Mouse (Mus musculus) erythroblast, adult 5-6 weeks (primary cell): ENCODE measurements around the gene Lipt2. TPM values are rescaled to one million over a fixed set of nuclear protein-coding genes. Genes with fewer than 3 reads are reported as not detected.

ENCODE experiments used
- ATAC-seq: replicated peaks from 2 replicates; pipeline ENCODE4 v1.8.0; 2016; ENCODE audit warnings: moderate number of reproducible peaks, mild to moderate bottlenecking, moderate TSS enrichment, inconsistent platforms; ENCODE audit not compliant: poor library complexity, low FRiP score, severe bottlenecking
- total RNA-seq, 2 experiments: library from RNA; stranded (forward) in 1 of 2; stranded (reverse) in 1 of 2; fragments of 150-400 nt in 1 of 2; fragments of 200-764, 138-1000 nt in 1 of 2; gene quantifications; 2 replicates each; pipeline versions ENCODE4 v1.2.3 to v1.2.4; 2015 to 2017; ENCODE audit warnings: low replicate concordance in 2 of 2

The Lipt2 gene
- total RNA-seq, 2 experiments from 2014 or later = 0.26 TPM; not detected in 1

- no peak for ATAC-seq
Observed at GRCm38 (mm10) chr7:100163506-100163905, 4.4 kb downstream of the Lipt2 start.

GRCm38 (mm10) chr7:100168654-100169053 lies 9.6 kb downstream of the Lipt2 start:
- ATAC-seq = no peak

DNA sequence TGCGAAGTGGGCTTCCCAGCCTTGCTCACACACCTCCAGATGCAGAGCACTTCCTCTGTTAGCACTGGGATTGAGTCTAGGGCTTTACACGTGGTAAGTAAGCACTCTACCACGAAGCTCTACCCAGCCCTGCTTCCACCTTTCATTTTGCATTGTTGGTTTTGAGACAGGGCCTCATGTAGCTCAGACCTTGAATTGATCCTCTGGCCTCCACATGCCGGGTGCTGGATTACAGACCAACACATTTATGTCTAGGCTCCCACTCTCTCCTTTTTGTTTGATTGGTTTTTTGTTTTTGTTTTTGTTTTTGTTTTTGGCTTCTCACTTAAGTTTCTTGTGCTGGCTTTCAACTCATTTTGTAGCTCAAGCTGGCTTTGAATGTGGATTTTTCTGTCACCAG lies 11.7 kb downstream of the Lipt2 start:
- no peak for ATAC-seq

GRCm38 (mm10) chr7:100176269-100176668 lies 17.2 kb downstream of the Lipt2 start, which contains the start of gene Kcne3:
Gene Kcne3 (plus strand): TSS chr7:100176502.
- no peak for ATAC-seq

DNA sequence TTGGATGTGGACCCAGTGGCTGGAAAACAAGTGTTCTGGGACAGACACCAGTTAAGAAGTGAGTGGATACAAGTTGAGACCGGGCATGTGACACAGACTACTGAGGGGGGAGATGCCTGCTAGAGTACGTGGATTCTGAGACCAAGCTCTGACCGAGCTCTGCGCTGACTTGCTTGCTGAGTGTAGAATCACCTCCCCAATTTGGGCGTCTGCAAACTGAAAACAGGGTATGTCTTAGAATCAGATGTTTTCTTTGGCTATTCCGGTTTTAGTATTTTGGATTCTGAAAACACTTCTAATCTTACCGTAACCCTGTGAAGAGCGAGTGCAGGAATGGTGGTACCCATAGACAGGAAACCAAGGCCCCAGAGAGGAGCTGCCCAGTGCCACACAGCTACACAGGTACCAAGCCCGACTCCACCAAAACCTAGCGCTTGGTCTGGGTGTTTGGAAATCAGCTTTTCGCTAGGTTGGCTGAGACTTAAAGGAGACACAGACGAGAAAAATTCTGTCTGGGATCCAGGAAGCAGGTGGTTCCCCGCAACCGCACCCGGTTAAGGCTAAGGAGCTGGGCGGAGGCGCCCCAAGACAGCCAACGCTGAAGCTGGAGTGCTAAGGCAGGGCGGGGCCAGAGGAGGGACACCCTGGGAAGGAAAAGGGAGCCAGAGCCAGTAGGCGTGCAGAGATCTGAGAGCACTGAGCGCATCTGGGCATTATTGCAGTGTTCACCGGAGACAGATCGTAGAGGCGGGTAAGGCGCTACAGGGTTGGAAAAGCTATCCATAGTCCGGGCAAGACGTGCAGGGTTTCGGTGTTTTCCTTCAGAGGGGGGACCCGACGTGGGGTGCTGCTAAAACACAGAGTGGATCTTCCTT lies 19.2 kb downstream of the Lipt2 start:
- ATAC-seq = peak; percentile 64

DNA sequence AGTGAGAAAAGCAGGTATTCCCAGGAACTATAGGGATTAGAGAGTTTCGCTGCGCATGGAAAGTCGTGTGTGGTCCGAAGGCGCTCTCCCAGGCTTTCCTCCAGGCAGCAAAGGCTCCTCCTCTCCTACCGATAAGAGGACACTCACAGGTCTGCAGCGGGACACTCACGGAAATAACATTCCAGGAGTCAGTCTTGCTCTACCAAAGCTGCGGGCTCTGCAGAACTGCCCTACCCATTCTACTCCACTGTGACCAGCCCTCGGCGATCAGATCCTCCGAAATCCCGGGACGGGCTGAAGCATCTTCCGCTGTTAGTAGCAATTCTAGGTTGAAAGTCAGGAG lies 19.8 kb downstream of the Lipt2 start:
- no peak for ATAC-seq

- no peak for ATAC-seq
Observed at GRCm38 (mm10) chr7:100179394-100179793, 20.3 kb downstream of the Lipt2 start.

DNA sequence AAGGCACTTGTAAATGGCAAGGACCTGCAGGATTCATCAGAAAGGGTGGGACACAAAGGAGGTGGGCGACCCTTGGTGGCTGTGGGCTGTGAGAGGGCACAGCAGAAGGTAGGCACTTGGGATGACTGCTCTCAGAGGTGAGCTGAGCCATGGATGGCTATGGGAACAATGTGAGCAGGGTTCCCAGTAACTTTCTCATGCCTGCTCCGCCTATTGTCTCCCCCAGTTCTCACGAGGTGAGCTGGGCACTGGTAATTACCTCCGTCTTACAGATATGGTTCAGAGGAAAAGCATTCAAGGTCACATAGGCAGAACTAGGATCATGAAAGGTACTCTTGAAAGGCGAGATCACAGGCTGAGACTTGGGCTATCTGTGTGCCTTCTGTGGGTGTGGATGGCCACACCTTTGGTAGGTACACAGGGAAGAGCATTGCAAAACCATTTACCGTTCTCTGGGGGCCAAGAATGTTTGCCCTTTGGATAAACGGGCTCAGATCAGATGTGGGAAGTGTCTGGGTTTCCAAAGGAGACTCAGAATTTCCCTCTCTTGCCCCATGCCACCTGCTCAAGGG lies 20.8 kb downstream of the Lipt2 start:
- no peak for ATAC-seq

DNA sequence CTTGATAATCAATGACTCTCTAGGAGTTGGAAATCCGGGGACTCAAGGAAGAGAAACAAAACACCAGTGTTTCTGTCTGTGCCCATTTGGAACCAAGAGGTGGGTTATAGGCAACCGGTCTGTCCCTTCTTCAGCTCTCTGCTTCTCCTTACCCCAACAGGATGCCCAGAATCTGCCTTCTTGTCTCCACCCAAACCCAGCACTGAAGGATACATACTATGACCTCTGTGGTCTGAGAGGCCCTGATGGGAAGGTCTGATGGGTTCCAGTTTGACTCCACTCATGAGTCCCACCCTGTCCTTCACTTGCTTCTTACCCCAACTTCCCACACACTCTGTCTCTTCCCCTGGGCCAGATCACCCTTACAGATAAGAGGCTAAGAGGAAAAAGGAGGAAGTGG lies 22.1 kb downstream of the Lipt2 start:
- ATAC-seq = no peak

GRCm38 (mm10) chr7:100181614-100182013 lies 22.5 kb downstream of the Lipt2 start:
- no peak for ATAC-seq

GRCm38 (mm10) chr7:100182388-100182787 lies 23.3 kb downstream of the Lipt2 start:
- no peak for ATAC-seq

DNA sequence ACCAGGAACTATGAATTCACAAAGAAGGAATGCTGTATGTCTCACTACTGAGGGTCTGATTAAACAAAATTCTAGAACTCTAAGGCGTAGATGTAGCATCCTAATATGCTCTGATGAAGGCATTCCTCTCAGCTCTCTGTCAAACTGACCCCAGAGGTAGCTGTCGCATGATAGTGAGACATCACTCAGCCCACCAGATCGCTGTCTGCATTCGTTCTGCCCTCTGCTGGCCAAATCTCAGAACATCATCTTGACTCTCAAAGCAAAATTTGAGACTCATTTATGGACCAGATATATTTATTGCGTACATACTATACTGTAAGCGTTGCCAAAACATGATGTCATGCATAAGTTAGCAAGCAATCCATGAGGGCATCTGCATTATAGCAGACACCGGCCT lies 28.5 kb downstream of the Lipt2 start:
- 0 out of 2 replicates have a peak, but pooled peaks have one; percentile 43 for ATAC-seq

DNA sequence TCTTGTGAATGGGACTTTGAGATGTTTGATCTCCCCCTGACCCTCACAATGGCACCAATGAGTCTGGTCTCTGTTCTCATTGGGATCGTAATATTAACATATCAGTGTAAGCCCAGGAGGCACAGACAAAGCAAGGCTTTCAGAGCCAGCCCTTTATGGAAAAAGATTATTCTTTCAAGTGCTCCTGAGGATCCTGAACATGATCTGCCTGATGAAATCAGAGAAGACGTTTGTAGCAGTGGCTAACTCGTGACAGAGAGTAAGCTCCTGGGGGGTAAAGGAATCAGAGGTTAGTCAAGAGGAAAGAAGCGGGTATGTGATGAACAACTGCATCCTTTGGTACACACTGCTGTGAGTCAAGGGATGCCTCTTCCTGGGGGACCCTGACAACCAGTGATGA lies 31.1 kb downstream of the Lipt2 start:
- ATAC-seq = no peak

DNA sequence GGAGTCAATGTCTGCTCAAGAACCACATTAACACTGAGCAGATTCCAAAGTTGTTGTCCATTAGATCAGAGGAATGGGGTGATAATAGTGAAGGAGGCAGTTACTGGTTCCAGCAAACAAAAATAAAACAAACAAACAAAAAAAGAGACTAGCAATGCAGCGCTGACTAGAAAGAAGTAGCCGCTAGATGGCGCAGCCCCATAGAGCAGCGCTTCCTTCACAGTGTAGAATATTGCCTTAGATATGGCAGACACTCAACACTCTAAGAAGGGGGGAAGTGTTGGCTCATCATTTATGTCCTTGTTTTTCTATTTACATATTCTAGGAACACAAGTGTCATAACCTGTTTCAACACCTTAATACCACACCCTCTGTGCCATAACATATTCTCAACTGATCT lies 31.7 kb downstream of the Lipt2 start:
- peak; percentile 75 for ATAC-seq

DNA sequence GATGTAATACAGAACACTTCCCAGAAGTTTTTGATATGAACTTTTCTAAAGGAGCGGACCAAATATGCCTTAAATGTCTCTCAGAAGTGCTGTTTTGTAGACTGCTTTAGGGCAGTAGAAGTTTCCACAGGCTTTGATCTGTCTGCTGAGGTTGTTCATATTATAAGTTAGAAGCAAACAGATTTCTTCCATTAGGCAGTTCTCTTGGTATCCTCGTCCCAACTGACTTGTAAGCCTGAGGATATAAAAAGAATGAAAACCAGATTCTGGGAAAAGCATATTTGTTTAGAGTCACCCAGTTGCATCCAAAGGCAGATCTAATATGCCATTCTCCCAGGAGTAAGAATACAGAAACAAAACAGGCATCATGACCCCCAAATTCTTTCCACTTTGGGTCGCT lies 42.1 kb downstream of the Lipt2 start:
- no peak for ATAC-seq

DNA sequence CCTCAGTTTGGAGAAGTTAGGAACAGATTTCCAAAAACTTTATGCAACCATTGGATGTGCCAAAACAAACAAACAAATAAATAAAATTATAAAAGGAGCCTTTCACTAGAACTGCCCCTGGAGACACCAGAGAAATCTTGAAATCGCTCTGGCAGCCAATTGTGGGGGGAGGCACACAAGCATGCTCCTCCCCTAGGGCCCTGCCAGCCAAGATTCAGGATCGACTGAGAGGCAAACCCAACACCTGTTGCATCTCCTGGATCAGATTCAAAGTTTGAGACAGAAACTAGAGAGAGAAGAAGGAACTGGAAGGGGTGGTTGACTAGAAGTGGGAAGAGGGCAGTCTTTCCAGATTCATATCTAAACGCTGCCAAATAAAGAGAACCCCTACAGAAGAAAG lies 44.5 kb downstream of the Lipt2 start:
- no peak for ATAC-seq

- ATAC-seq = no peak
Observed at GRCm38 (mm10) chr7:100204871-100205270, 45.8 kb downstream of the Lipt2 start.

DNA sequence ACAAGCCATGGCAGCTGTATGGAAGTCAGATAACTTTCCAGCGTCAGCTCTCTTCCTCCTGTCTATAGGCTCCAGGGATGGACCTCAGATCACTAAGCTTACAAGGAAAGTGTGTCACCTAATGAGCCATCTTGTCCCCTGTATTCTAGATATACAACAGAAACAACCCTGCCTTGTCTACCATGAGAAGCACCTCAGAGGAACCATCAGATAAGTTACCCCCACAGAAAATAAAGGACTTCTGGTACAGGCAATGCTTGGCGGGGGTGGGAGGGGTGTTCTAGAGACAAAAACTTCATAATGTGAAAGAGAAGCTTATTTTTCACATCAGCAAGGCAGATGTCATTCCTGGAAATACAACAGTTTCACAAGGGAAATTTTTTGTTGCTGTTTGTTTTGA lies 47.1 kb downstream of the Lipt2 start:
- ATAC-seq = no peak

- no peak for ATAC-seq
Observed at GRCm38 (mm10) chr7:100207886-100208285, 48.8 kb downstream of the Lipt2 start.
